Mouse (Mus musculus): Measurements from ENCODE around the gene Rhov. TPM values are rescaled to one million over a fixed set of nuclear protein-coding genes. Genes with fewer than 3 reads are reported as not detected.

The Rhov gene
- total and polyA plus RNA-seq, 3 experiments, result 0.17 TPM; not detected in 2

GRCm38 (mm10) chr2:119240075-119240818 lies 30.8 kb downstream of the Rhov start:
- Histone ChIP-seq H3K36me3 (replicated peaks in 1 of 2; ENCODE audit: control insufficient read depth in 1 of 2, insufficient read depth in 1 of 2, low read length in 1 of 2) (no peaks in the 10 kb centered on the region), H3K9me3 (replicated peaks; ENCODE audit: low read length) (peaks cover 2% of the 10 kb centered on the region), H3K4me1 (ENCODE audit: control insufficient read depth in 1 of 2, insufficient read depth in 2 of 2) (peaks cover 2 to 12% of the 10 kb centered on the region in 2 experiments; a peak in 2 of 4 replicates), H3K27me3 (replicated peaks) (peaks cover 14% of the 10 kb centered on the region), H3K4me3 (replicated peaks in 1 of 3; ENCODE audit: low read depth in 2 of 3, low read length in 2 of 3, poor library complexity in 1 of 3) (no peak overlapping the region), H3K79me2 (replicated peaks; ENCODE audit: control insufficient read depth, extremely low read depth, insufficient read depth, poor library complexity, severe bottlenecking) (no peaks in the 10 kb centered on the region), H3K27ac (ENCODE audit: insufficient read depth, low read depth) (no peak overlapping the region), H3K9ac (ENCODE audit: insufficient read depth, low read depth) (no peak overlapping the region), H3K4me2 (ENCODE audit: insufficient read depth, low read depth, poor library complexity, severe bottlenecking) (no peak overlapping the region)
- in situ Hi-C loops (cut with MboI; ENCODE audit: low pct_ligation_motif_present, low pct_unique_long_range_greater_than_20kb, low sequenced_read_pairs) (no loop called here), dilution Hi-C loops (cut with MboI; ENCODE audit: extremely low pct_ligation_motif_present, extremely low pct_unique_long_range_greater_than_20kb, low sequenced_read_pairs) (no loop called here)
- TF ChIP-seq CHD2 (IDR thresholded peaks at IDR 0.05; ENCODE audit: low read length) (no peak), ZNF384 (IDR thresholded peaks at IDR 0.05; ENCODE audit: low read depth, low read length) (peak; percentile 82), ZKSCAN1 (IDR thresholded peaks at IDR 0.05; ENCODE audit: borderline replicate concordance, low read depth, low read length) (no peak)
- no peak for DNase-seq (ENCODE audit: extremely low read depth)

DNA sequence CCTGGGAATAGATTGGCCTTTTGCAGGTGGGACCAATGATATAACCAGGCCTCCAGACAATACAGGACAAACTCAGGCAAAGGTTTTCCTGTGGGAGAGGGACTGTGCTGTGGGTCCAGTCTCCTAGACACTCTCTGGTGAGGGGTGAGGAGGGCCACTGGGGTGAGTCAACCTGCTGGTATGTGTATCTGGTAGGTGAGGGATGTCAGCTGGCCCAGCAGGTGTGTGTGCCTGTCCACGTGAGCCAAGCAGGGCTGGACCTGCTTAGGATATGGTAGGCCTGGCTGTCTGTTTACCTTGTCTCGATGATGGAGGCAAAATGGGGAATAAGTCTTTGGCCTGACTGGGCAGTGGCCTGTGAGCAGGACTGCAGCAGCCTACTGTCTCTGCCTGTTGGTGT lies 32.4 kb downstream of the Rhov start:
- Histone ChIP-seq H3K79me2 (replicated peaks; ENCODE audit: control insufficient read depth, extremely low read depth, insufficient read depth, poor library complexity, severe bottlenecking) (no peaks in the 10 kb centered on the region), H3K4me3 (replicated peaks in 1 of 3; ENCODE audit: low read depth in 2 of 3, low read length in 2 of 3, poor library complexity in 1 of 3) (no peak overlapping the region), H3K27me3 (replicated peaks) (peaks cover 14% of the 10 kb centered on the region), H3K4me1 (ENCODE audit: control insufficient read depth in 1 of 2, insufficient read depth in 2 of 2) (peaks cover 0 to 10% of the 10 kb centered on the region in 2 experiments; a peak in 2 of 4 replicates), H3K4me2 (ENCODE audit: insufficient read depth, low read depth, poor library complexity, severe bottlenecking) (no peak overlapping the region), H3K27ac (ENCODE audit: insufficient read depth, low read depth) (no peak overlapping the region), H3K9ac (ENCODE audit: insufficient read depth, low read depth) (no peak overlapping the region), H3K9me3 (replicated peaks; ENCODE audit: low read length) (peaks cover 2% of the 10 kb centered on the region), H3K36me3 (replicated peaks in 1 of 2; ENCODE audit: control insufficient read depth in 1 of 2, insufficient read depth in 1 of 2, low read length in 1 of 2) (no peaks in the 10 kb centered on the region)
- in situ Hi-C loops (cut with MboI; ENCODE audit: low pct_ligation_motif_present, low pct_unique_long_range_greater_than_20kb, low sequenced_read_pairs), result no loop called here
- TF ChIP-seq PAX5 (IDR thresholded peaks at IDR 0.05; ENCODE audit: low read length) (no peak), POLR2AphosphoS2 (IDR thresholded peaks at IDR 0.05; ENCODE audit: low read depth, low read length) (no peak), MAX (IDR thresholded peaks at IDR 0.05; ENCODE audit: low read length) (no peak), ZMIZ1 (IDR thresholded peaks at IDR 0.05; ENCODE audit: low read depth, low read length) (no peak), MYC (IDR thresholded peaks at IDR 0.05; ENCODE audit: low read depth, low read length) (no peak), POLR2A (IDR thresholded peaks at IDR 0.05; ENCODE audit: low read depth, low read length) (no peak), CHD1 (IDR thresholded peaks at IDR 0.05; ENCODE audit: low read depth, low read length) (no peak), RCOR1 (conservative IDR thresholded peaks at IDR 0.05; ENCODE audit: low read depth, low read length) (no peak), ELF1 (IDR thresholded peaks at IDR 0.05; ENCODE audit: low read depth, low read length) (no peak), JUND (conservative IDR thresholded peaks at IDR 0.05; ENCODE audit: low read depth, low read length) (no peak), MAZ (IDR thresholded peaks at IDR 0.05; ENCODE audit: low read depth, low read length) (no peak), KAT2A (IDR thresholded peaks at IDR 0.05; ENCODE audit: insufficient replicate concordance, low read length) (no peak)
- dilution Hi-C loops (cut with MboI; ENCODE audit: extremely low pct_ligation_motif_present, extremely low pct_unique_long_range_greater_than_20kb, low sequenced_read_pairs), result no loop called here
- no peak for DNase-seq (ENCODE audit: extremely low read depth)
